Mouse (Mus musculus) erythroblast, embryonic 14.5 days (primary cell): ENCODE data around the gene Ctnna3. TPM values are rescaled to one million over a fixed set of nuclear protein-coding genes. Genes with fewer than 3 reads are reported as not detected.

Experiments
- H3K27me3 ChIP-seq: 2 replicates; pipeline ENCODE4 v1.6.1; 2012; ENCODE audit warnings: inconsistent platforms; ENCODE audit not compliant: control insufficient read depth
- H3K36me3 ChIP-seq: 2 replicates; pipeline ENCODE4 v1.6.1; 2012; ENCODE audit warnings: mild to moderate bottlenecking, inconsistent platforms; ENCODE audit not compliant: control insufficient read depth
- H3K4me1 ChIP-seq: 2 replicates; pipeline ENCODE4 v1.6.1; 2012; ENCODE audit warnings: inconsistent platforms; ENCODE audit not compliant: control insufficient read depth
- H3K4me3 ChIP-seq: replicated peaks from 2 replicates; pipeline ENCODE3; 2012; ENCODE audit warnings: moderate library complexity, mild to moderate bottlenecking, inconsistent platforms
- H3K9me3 ChIP-seq: 2 replicates; pipeline ENCODE4 v1.6.1; 2012; ENCODE audit warnings: low read length, inconsistent platforms, mixed read lengths; ENCODE audit not compliant: control insufficient read depth
- GATA1 ChIP-seq: IDR thresholded peaks from 2 replicates; pipeline ENCODE4 v1.6.1; 2012; ENCODE audit warnings: low read length, inconsistent platforms, mixed read lengths
- TAL1 ChIP-seq: IDR thresholded peaks from 3 replicates; pipeline ENCODE4 v1.6.1; 2012; ENCODE audit warnings: low read length, inconsistent platforms, mixed read lengths
- polyA plus RNA-seq: library from polyadenylated mRNA; stranded (reverse); fragments of >175 nt; gene quantifications from 2 replicates; pipeline ENCODE4 v1.2.3, GENCODE M21; 2012

Ctnna3 gene
- polyA plus RNA-seq, 1 experiment = not detected

DNA sequence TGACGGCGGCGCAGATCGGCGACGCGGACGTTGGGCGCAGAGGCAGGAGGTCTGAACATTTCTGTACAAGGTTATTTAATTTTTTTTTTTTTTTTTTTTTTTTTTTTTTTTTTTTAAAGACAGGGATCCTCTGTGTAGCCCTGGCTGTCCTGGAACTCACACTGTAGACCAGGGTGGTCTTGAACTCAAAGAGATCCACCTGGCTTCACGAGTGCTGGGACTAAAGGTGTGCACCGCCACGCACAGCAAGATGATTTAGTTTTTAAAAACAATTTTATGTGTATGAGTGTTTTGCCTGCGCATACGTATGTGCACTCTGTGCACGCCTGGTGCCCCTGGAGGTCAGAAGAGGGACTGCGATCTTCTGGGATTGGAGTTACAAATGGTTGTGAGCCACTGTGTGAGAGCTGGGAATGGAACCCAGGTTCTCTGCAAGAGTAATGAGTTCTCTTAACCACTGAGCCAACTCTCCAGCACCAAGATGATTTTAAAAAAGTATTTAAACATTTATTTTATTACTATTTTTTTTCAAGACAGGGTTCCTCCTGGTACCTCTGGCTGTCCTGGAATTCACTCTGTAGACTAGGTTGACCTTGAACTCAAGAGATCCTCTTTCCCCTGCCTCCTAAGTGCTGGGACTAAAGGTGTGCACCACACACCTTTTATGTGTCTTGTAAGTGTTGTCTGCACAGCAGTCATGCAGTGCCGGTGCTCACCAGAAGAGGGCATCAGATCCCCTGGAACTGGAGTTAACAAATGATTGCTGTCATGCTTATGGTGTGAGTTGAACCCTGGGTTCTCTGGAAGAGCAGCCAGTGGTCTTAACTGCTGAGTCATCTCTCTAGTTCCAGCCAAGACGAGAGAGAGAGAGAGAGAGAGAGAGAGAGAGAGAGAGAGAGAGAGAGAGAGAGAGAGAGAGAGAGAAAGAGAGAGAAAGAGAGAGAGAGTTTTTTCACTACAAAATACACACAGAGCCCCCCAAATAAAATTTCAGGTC is 7.9 kb upstream of the Ctnna3 start, which contains the start of gene Gm7075:
Gene Gm7075, minus strand, starts transcription at position 51 of the 997 bp plus-strand sequence.
- Histone ChIP-seq H3K9me3 (0 out of 2 replicates have a peak, but pooled peaks cover 2% of the 10 kb centered on the region), H3K36me3 (no peaks in the 10 kb centered on the region), H3K27me3 (peaks cover 12% of the 10 kb centered on the region), H3K4me1 (peaks cover 48% of the 10 kb centered on the region), H3K4me3 (no peak within 1 kb of the TSS)
- TF ChIP-seq GATA1 (no peak), TAL1 (no peak; the same call in 2 of the 3 replicates)

DNA sequence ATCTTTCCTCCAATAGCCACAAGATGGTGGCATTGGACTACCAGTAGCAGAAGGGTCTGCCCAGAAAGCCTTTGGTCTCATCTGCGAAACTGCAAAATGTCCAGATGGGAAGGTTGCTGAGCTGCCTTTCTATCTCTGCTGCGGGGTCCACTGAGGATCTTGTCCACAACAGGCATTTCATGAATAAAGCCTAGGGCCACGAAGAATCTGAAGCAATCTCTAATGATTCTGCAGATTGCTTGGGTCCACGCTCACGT is 7.2 kb upstream of the Ctnna3 start:
- 0 out of 2 replicates have a peak, but pooled peaks cover 2% of the 10 kb centered on the region for H3K9me3 ChIP-seq
- peaks cover 54% of the 10 kb centered on the region for H3K4me1 ChIP-seq
- H3K36me3 ChIP-seq = no peaks in the 10 kb centered on the region
- TF ChIP-seq TAL1 (no peak), GATA1 (no peak)
- H3K4me3 ChIP-seq = peak overlapping the region; percentile 4
- peaks cover 9% of the 10 kb centered on the region for H3K27me3 ChIP-seq

DNA sequence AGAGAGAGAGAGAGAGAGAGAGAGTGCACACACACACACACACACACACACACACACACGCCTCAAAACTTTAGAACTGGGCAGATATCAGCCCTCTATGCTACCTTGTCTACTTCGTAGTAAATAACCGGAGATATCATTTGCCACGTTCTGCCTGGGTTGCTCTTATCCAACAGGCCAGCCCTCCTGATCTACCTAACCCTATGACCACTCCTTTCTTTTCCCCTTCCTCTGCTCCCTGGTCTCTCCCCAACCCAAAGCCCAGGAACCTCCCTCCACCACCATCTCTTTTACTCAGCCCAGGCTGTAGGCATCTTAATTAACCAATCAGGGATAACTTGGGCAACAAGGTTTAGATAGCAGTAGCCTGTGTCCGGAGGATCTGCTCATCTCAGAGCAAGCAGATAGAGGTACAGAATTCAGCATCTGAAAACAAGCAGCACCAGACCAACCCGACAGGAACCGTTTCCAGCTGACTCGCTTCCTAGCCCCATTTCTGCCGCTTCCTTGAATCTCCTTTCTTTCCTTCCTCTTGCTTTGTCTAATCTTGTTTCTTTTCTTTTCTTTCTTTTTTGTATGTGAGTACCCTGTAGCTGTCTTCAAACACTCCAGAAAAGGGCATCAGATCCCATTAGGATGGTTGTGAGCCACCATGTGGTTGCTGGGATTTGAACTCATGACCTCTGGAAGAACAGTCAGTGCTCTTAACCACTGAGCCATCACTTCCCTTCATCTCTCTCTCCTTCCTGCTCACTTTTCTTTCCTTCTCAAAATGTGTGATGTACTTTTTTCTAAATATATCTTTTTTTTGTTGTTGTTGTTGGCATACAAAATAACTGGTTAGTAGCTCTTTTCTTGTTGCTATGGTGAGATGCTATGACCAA is 6.1 kb upstream of the Ctnna3 start:
- Histone ChIP-seq H3K36me3 (no peaks in the 10 kb centered on the region), H3K4me1 (peaks cover 63% of the 10 kb centered on the region), H3K4me3 (peak overlapping the region; percentile 38), H3K27me3 (peaks cover 4% of the 10 kb centered on the region; the same call in 1 of the 2 replicates), H3K9me3 (0 out of 2 replicates have a peak, but pooled peaks cover 2% of the 10 kb centered on the region)
- TF ChIP-seq TAL1 = peak; percentile 68
- peak; percentile 57 for TF ChIP-seq GATA1

DNA sequence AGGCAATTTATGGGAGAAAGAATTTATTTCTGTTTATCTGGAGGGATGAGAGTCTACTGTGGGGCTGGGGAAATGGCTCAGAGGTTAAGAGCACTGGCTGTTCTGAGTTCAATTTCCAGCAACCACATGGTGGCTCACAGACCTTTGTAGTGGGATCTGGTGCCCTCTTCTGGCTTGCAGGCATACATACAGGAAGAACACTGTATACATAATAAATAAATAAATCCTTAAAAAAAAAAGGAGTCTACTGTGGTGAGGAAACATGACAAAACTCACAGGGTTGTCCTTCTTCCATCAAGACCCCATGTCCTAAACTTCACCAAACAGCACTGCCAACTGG is 5.5 kb upstream of the Ctnna3 start:
- peaks cover 67% of the 10 kb centered on the region for H3K4me1 ChIP-seq
- no peaks in the 10 kb centered on the region for H3K36me3 ChIP-seq
- H3K4me3 ChIP-seq = no peak overlapping the region
- 0 out of 2 replicates have a peak, but pooled peaks cover 2% of the 10 kb centered on the region for H3K9me3 ChIP-seq
- TF ChIP-seq TAL1 (no peak), GATA1 (no peak)
- peaks cover 4% of the 10 kb centered on the region; the same call in 1 of the 2 replicates for H3K27me3 ChIP-seq

DNA sequence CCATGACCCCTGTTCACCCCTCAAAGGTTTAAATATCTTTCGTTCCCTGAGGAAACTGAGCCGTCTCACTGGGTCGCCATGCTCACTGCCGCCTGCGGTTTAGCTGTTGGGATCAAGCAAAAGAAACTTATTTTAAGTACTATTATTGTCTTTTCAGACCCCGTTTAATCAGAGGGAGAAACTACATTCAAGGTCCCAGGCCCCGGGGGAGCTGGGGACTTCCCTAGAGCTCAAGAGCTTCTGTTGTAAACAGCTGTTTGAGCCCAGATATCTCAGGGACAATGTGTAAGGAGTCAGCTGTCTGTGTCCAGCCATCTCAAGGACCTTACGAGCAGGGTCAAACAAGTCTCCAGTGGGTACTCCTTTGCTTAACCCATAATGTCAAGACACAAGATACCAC is 2.8 kb upstream of the Ctnna3 start:
- no peak for TF ChIP-seq TAL1
- H3K4me3 ChIP-seq = no peak overlapping the region
- H3K4me1 ChIP-seq = peaks cover 84% of the 10 kb centered on the region
- H3K36me3 ChIP-seq = no peaks in the 10 kb centered on the region; the same call in 1 of the 2 replicates
- H3K9me3 ChIP-seq = no peaks in the 10 kb centered on the region
- no peaks in the 10 kb centered on the region for H3K27me3 ChIP-seq

DNA sequence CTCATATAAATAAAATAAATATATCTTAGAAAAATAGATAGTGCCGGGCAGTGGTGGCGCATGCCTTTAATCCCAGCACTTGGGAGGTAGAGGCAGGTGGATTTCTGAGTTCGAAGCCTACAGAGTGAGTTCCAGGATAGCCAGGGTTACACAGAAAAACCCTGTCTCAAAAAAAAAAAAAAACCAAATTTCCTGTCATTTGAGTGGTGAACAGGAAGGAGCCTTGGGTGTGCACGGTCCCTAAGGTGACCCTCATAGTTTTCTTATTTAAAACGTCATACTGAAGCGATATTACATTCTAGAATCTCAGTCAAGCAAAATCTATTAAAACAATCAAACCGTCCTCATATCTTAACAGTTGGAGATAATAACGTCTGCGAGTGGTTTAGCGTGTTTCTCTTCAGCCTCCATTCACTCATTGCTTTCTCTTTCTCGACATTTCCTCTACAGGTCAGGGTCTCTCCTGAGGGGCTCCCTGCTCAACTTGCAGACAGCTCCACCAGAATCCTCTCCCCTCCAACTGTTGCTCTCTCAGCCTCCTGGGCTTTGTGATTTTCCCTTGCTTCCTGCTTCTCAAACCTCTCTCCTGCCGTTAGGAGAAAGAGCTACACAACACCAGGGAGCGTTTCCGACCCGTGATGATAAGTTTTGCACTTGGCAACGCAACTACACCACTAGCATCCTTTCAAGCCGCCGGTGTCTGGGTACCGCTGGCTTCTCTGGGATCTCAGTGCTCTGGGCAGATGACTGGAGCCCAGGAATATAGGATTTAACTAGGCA is 1.5 kb upstream of the Ctnna3 start:
- Histone ChIP-seq H3K4me3 (peak overlapping the region; percentile 85), H3K4me1 (peaks cover 84% of the 10 kb centered on the region), H3K36me3 (no peaks in the 10 kb centered on the region; the same call in 1 of the 2 replicates), H3K9me3 (no peaks in the 10 kb centered on the region), H3K27me3 (no peaks in the 10 kb centered on the region)
- TF ChIP-seq GATA1 (no peak), TAL1 (no peak)

DNA sequence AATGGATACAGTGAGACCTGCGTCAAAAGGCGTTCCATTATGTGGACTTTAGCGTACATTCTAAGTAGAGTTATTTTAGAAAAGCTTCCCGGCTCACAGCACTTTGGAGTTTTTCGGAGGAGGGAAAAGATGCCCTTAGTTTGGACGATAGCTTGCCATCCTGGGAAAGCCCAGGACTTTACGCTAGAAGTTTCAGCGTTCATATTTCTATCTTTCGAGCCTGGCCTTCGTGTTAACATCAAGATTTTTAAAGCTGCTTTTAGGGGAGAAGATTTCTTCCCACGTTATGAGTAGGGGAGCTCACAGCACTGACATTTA is 916 bp upstream of the Ctnna3 start:
- peaks cover 82% of the 10 kb centered on the region for H3K4me1 ChIP-seq
- no peak for TF ChIP-seq GATA1
- TF ChIP-seq TAL1 = no peak
- H3K36me3 ChIP-seq = no peaks in the 10 kb centered on the region; the same call in 1 of the 2 replicates
- H3K4me3 ChIP-seq = peak overlapping the region; percentile 85
- no peaks in the 10 kb centered on the region for H3K27me3 ChIP-seq
- no peaks in the 10 kb centered on the region for H3K9me3 ChIP-seq

DNA sequence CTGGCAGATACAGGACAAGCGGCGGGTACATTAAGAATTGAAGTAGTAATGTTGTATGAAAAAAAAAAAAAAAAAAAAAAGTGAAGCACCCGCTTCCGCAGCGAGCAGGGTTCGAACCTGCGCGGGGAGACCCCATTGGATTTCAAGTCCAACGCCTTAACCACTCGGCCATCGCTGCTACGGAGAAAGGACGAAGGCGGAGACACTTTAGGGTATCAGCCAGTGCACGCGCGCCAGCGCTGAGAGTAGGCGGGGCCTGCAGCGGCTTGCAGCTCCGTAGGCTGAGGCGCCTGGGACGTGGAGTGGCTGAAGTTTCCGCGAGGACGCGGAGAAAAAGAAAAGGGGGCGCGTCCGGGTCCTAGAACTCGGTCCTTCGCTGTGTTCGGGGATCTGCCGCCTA is 518 bp upstream of the Ctnna3 start:
- Histone ChIP-seq H3K9me3 (no peaks in the 10 kb centered on the region), H3K4me3 (peak overlapping the region; percentile 85), H3K36me3 (no peaks in the 10 kb centered on the region; the same call in 1 of the 2 replicates), H3K27me3 (no peaks in the 10 kb centered on the region), H3K4me1 (peaks cover 82% of the 10 kb centered on the region)
- TF ChIP-seq TAL1 (no peak), GATA1 (no peak)
